Mouse (Mus musculus) lung, postnatal 36 days (tissue): ENCODE data around the gene Vasp.

Source experiments
- DNase-seq: peaks from one replicate; pipeline ENCODE4 v3.0.0; 2022; ENCODE audit warnings: mixed read lengths

Vasp gene

GRCm38 (mm10) chr7:19271238-19272172 lies at the start of gene Vasp:
Vasp (minus strand) TSS chr7:19271817.
- peak; percentile 93 for DNase-seq

- DNase-seq, result no peak
Measured at GRCm38 (mm10) chr7:19320637-19321036, 49.0 kb upstream of the Vasp start.

GRCm38 (mm10) chr7:19319906-19320305 lies 48.3 kb upstream of the Vasp start:
- peak; percentile 99 for DNase-seq

- DNase-seq, result no peak
Measured at GRCm38 (mm10) chr7:19319458-19319857, 47.8 kb upstream of the Vasp start.

- DNase-seq, result no peak
Measured at GRCm38 (mm10) chr7:19318676-19319075, 47.1 kb upstream of the Vasp start.

GRCm38 (mm10) chr7:19318201-19318600 lies 46.6 kb upstream of the Vasp start:
- DNase-seq, result no peak

- DNase-seq, result peak; percentile 72
Measured at GRCm38 (mm10) chr7:19316451-19317161, 45.0 kb upstream of the Vasp start.

GRCm38 (mm10) chr7:19314033-19314432 lies 42.4 kb upstream of the Vasp start:
- no peak for DNase-seq

- no peak for DNase-seq
Measured at GRCm38 (mm10) chr7:19311991-19312390, 40.4 kb upstream of the Vasp start.

GRCm38 (mm10) chr7:19309884-19310641 lies 38.4 kb upstream of the Vasp start, which contains the start of gene Fosb:
Fosb (minus strand) TSS chr7:19310051.
- DNase-seq, result peak; percentile 98

GRCm38 (mm10) chr7:19309278-19309883 lies 37.8 kb upstream of the Vasp start:
- no peak for DNase-seq

- DNase-seq, result peak; percentile 98
Measured at GRCm38 (mm10) chr7:19308454-19309277, 37.0 kb upstream of the Vasp start.

- peak; percentile 92 for DNase-seq
Measured at GRCm38 (mm10) chr7:19307739-19308453, 36.3 kb upstream of the Vasp start.

- no peak for DNase-seq
Measured at GRCm38 (mm10) chr7:19306819-19307738, 35.5 kb upstream of the Vasp start.

GRCm38 (mm10) chr7:19305796-19306765 lies 34.5 kb upstream of the Vasp start:
- DNase-seq, result no peak

GRCm38 (mm10) chr7:19305413-19305735 lies 33.8 kb upstream of the Vasp start:
- no peak for DNase-seq

- no peak for DNase-seq
Measured at GRCm38 (mm10) chr7:19304501-19305412, 33.1 kb upstream of the Vasp start.

- DNase-seq, result peak; percentile 86
Measured at GRCm38 (mm10) chr7:19303770-19304169, 32.2 kb upstream of the Vasp start.
